Mouse (Mus musculus): ENCODE measurements around the gene Sco1.

GRCm38 (mm10) chr11:67047199-67047598 is 5.3 kb upstream of the Sco1 start:
- TF ChIP-seq CTCF (IDR thresholded peaks at IDR 0.05; ENCODE audit: low read depth, low read length) (no peak), POLR2AphosphoS5 (IDR thresholded peaks at IDR 0.05; ENCODE audit: insufficient replicate concordance, low read depth, low read length) (no peak)
